Mouse (Mus musculus) cerebellum, postnatal 14 days (tissue): ENCODE results near the gene Ccdc162.

Experiments
- DNase-seq, 2 experiments: peaks; one replicate each; pipeline ENCODE4 v3.0.0; 2021; ENCODE audit warnings: mixed read lengths in 2 of 2

Ccdc162 gene

DNA sequence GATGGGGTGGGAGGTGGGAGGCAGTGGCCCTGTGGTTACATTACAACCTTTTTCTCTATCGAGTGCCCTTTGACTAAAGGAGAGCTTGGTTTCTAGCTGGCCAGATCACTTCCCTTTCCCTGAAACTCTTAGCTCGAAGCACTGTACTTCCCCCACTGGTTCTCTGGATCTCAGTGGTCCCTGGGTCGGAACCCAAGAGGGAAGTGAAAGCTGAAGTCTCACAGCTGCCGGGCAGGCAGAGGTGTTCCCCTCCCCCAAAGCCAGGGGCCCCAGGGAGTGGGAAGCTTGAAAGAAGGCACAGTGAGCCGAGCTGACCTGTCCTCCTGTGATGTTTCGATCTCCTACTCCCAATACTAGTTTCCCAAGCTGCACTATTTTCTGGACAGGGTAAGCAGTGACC lies 143.2 kb downstream of the Ccdc162 start:
- DNase-seq: no peak

DNA sequence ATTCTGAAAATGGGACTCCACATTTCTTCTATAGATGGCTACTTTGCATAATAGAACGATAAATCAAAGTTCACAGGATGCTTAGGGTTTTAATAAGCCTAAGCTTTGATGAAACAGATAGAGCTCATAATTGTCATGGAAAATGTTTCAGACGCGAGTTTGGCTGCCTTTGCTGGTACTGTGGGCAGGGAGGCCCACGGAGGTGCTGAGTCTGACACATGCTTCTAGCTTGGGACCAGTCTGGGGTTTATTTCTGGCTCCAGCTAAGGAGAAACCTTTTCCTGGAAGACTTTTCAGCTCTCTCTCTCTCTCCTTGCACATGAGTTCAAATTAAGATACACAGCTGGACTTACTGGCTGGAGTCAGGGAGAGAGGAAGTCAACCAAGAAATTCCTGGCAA lies 144.2 kb downstream of the Ccdc162 start:
- no peak for DNase-seq

DNA sequence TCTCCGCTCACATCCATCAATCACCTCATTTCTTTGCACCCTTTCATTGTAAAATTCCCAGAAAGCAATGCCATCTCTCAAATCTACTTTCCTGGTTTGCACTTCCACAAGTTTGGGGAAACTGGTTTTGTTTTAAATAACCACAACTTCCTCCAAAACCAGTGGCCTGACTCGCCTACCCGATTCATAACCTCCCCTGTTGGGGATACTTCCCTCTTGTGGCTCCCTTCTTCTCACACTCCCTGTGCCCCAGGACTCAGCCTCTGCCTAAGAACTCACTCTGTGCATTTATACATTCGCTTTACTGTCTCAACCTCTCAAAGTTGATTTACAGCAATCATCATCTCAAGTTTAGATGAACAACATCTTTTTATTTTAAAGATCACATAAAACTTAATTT lies 145.4 kb downstream of the Ccdc162 start:
- no peak for DNase-seq

DNA sequence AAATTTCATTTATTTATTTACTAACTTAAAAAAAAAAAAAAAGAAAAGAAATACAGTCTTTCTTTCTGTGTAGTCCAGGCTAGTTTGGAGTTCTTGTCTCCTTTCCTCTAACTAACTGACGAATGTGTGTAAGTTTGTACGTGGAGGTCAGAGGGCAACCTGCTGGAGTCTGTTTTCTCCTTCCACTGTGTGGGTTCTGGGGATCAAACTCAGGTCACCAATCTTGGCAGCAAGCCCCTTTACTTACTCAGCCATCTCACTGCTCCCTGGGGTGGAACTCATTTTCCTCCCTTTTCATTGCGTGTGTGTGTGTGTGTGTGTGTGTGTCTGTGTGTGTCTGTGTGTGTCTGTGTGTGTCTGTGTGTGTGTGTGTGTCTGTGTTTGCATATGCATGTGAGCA lies 148.1 kb downstream of the Ccdc162 start:
- DNase-seq: no peak

DNA sequence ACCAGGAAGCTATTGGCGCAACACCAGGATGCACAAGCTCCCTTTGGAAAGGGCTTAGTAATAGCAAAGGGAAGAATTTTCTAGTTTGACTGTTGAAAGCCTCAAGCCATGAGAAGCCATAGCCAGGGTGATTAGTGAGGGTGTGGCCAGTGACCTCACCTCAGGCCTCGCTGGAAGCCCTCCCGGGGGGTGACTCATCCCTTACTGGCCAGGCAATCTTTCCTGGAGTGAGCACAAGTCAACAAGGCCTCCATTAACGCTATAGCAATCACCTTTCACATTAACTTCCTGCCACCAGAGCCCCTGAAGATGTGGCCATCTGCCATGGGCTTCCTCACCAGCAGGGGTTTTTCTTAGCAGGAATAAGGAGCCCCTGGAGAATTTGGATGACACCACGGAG lies 151.3 kb downstream of the Ccdc162 start:
- peak in 1 of 2 experiments; percentile 5 for DNase-seq

DNA sequence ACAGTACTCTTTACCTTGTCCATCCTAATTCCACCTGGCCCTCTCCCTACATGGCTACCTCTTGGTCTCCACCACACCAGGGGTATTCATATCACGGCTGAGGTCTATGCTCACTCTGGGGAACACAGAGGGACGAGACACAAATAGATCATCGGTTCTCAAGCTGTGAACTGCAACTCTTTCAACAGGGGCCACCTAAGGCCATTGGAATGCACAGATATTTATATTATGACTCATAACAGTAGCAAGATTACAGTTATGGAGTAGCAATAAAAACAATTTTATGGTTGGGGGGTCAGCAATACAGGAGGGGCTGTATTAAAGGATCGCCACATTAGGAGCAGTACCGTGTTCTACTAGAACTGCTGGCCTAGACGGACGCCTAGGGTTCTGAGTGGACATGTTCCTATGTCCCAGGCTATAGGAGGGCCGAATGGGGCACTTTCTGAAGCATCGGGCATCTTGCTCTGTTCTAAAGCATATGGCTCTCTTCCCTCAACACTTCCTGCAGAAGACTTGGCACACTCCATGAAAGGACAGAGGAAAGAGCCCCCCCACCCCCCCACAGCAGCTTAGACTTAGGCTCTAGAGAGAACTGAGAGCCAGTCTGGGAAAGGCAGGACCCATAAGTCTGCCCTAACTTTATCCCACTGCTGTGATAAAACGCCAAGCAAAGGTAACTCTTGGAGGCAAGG lies 154.6 kb downstream of the Ccdc162 start:
- DNase-seq: no peak

DNA sequence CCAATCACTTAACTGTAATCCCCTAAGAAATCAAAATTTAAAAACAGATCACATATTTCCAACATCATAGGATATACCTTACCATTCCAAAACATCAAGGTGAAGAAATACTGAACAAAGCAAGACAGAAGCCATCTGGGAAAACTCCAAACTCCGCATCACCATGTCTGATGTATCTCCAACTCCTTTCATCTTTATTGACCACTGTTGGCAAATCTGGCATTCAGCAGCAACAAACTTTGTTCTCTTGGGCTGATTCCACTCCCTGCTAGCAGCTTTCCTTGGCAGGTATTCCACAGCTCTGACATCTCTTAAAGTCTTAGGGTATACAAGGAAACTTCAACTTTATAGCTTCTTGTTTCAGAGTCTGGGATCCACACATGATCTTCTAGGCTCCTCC lies 158.0 kb downstream of the Ccdc162 start:
- no peak for DNase-seq

DNA sequence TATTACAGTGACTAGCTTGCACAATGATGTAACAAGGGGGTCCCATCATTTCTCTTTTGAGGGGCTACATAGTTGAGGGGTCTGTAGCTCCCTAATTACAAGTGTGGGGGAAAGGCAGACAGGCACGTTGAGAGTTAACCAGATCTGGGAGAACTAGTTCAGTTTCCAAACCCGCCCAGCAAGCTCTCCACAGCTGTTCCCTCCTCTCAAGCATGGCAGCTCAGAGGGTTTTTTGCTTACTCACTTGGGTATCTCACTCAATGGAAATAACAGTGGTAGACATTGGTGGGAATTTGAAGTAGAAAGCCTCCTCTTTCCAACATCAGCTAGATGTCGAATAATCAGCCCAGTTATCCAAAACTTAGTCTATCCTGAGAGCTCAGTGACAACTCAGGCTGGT lies 161.4 kb downstream of the Ccdc162 start:
- no peak for DNase-seq

DNA sequence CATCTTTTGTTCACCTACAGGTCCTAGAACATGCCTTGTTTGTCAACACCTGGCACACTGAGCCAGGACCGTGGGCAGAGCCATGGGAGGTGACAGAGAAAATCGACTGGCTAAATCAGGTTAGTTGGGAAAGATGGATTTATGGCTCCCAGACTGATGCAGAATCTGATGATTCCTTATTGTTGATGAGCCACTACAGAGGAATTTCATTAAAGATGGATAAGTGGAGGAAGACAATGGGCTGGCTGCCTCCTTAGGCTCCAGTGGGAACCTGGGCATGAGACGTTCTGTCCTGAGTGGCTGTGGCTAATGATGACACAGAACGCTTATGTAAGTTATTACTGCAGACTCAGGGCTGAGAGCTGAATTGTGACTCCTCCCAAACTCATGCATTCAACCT lies 162.7 kb downstream of the Ccdc162 start:
- DNase-seq: no peak

DNA sequence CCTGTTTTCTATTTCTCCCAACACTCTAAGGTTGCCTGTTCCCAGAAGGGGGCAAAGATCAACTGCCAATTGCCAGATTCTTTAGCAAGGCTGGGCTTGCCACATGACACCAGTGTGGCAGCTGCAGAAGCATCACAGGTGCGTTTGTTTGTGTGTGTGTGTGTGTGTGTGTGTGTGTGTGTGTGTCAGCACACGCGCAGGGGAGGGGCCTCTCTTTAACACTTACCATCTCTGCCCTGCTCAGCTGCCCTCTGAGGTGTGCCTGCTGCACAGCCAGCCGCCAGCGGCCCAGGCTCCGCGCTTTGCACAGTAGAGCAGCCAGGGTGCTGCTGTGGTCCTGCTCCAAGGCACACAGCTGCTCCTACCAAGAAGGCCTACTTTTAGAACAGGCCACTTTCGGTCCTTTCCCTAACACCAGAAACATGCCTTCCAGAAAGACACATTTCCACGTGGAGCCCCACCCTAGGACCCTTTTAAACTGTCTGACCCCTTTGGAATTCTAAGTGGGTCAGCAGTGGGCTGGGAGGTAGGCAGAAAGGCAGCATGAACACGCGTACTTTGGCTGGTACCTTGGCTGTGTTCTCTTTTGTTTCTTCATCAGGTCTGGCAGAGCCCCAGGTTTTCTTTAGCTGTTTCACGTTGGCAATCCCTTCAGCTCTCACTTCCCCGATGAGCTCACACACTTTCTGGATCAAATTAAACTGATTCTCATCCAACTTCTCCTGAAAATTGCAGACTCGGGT lies 163.4 kb downstream of the Ccdc162 start:
- peak; percentile 27 to 42 for DNase-seq

DNA sequence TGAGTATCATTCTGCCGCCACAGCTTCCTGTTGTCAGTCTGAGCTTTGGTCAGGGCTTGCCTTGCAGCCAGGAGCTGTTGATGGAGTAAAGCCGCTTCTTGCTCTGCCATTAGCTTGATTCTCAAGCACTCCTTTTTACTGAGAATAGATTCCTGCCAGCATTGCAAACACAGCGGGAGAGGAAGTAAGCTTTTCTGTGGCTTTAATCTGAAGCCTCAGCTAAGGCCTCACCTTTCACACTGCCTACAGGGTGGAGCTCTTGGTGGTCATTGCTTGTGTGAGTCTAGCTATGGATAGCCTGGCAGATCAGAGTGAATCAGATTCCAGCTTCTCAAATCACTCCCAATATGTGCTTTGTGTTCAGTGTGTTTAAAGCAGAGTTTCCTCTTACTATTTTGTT lies 164.1 kb downstream of the Ccdc162 start:
- peak in 1 of 2 experiments; percentile 8 for DNase-seq

DNA sequence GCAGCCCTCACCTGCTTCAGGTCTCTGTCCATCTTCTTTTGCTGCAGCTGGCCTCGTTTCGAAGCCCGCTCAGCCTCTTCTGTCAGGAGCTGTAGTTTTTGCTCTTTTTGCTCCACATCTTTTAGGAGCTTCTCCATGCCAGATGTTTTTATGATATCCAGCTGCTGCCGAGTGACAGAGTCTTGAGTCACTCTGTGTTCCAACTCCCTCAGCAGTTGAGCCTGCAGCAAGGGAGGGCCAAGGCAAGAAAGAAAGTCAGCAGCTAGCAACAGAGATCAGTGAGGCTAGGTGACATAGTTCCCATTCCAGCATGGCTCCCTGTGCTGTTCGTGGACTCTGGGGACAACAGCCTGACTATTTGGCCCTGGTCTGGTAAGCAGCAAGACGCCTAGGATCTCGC lies 165.7 kb downstream of the Ccdc162 start:
- no peak for DNase-seq

DNA sequence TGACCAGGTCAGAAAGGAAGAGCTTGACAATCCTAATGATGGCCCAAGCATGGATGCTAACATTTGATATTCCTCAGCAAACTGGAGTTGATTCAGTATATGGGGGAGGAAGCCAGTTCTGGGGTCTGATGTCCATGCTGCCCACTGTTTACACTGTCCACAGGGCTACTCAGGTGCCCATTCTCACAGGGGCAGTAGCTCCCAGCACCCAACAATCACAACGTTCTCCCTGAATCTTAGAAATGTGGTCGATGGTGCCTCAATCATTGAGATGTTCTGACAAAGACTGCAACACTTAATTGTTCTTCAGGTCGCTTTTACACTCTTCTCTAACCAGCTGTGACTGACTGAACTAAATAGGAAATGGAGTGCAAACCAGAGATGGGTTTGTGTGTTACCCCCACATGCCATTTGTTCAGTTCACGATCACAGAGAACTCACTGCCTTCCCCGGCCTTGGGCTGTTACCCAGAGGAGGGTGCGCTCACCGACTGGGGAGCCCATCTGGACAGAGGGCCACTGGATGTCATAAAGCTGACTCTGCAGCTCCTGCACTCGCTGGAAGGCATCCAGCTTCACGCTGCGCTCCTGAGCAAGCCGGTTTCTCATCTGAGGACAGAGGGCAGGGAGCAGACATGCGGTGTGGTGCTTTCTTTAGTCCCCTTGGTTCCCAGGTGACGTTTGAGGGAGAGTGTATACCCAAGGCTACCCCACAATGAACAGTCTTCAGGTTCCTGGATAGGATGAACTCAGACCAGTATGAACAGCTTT lies 169.9 kb downstream of the Ccdc162 start:
- peak; percentile 35 to 58 for DNase-seq

DNA sequence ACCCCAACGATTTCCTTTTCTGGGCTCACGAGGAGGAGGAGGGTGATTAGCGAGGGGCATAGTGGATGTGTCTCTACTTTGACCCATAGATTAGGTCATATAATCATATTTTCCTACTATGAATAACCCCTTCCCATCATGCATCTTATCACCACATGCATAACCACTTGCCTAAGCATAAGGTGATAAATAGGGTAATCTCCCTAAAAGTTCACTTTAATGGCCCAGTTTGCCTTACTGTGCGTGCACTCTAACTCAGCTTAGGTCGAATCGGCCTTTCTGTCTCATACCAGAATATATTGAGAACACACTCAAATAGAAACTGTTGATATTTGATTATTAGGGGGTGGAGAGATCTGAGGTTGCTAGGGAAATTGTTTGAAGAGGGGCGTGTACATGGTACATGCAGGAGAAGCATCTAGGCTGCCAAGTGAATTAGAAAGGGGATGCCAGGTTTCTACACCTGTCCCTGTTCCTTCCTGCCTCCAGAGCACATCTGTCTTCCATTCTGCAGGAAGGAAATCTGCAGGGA lies 171.1 kb downstream of the Ccdc162 start:
- DNase-seq: no peak

DNA sequence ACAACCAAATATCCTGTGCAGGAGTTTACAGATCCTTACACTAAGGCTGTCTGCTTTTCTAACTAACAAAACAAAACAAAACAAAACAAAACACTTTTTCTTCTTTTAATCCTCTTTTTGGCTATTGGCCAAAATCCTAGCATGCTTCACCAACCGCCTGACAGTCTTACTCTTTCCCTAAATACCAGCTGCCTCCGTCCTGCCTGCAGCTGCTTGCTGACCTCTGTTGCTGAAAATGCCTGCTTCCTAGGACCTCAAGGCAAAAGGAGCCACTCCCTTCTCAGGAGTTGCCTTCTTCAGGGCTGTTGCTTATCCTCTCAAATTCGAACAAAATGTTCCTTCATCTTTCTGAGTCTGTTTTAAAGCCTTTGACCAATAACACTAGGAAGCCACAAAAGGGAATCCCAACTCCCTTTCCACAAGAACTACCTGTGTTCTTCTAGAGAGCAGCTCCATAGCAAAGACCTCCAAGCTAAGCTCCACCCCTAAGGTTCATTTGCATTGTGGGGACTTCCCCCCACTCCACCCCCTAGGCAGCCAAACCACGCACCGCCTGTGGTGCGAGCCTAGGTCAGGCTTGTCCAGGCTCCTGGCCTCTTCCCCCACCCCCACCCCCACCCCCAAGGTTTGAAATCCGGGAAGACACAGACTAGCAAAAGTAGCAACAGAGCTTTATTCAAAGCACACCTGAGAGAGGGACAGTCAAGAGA lies 171.8 kb downstream of the Ccdc162 start:
- no peak for DNase-seq

DNA sequence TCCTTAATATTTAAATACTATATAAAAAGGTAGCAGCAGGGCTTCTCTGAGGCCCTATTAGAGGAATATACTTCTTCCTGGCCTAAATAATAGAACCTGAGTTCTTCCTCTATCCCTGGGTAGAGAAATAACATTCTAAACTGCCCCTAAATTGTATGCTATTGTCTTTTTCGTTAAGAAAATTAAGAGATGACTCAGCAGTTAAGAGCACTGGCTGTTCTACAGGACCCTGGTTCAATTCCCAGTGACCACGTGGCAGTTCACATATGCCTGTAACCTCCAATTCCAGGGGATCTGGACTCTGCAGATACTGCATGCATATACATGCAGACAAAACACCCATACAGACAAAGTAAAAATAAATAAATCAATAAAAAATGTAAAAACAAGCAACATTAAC lies 172.6 kb downstream of the Ccdc162 start:
- no peak for DNase-seq

DNA sequence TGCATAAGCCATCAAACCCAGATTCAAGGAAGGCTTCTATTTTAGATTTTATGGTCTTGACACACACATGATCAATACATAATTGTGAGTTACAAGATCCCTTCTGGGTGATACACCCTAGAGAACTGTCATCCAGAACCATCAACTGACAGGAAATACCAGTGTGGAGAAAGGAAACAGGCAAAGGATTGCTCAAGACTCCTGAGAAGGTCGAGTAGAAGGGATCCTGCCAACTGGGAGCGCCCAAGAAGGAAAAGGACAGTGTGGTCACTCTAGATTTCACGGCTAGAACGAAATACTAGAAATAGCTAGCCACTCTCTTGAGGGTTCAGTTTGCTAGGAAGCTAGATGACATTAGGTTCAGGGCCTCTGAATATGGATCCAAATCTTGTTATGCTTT lies 173.0 kb downstream of the Ccdc162 start:
- DNase-seq: no peak

DNA sequence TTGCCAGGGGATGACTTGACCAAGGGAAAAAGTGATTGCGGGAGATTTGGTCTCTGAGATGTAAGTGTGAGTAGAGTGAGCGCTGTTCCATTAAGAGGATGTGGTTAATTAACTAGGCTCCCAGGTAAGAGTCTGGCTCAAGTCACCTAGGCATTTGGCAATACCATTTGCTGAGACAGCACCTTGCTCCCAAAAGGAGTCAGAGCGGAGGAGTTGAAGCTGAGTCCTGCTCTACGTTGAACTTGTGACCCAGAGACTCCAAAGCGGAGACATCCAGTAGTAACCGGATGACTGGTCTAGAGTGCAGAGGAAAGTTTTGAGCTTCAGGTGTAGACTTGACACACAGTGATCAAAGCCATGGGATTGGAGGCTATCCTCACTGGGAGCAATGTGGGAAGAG lies 174.4 kb downstream of the Ccdc162 start:
- no peak for DNase-seq

DNA sequence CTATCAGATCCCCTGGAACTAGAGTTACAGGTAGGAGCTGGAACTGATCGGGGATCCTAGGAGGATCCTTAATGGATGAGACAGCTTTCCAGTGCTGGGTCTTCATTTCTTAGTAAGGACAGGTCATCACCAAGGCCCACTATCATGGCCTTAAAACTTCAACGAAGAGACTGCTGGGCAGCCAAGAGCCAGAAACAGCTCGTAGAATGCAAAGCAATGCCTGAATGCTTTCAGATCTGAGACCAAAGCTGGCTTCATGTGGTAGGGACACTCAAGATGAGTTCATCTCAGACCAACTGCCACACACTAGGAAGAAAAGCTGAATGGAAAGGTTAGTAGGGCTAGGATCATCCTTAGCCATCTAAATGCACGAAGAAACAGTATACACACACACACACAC lies 177.4 kb downstream of the Ccdc162 start:
- no peak for DNase-seq

DNA sequence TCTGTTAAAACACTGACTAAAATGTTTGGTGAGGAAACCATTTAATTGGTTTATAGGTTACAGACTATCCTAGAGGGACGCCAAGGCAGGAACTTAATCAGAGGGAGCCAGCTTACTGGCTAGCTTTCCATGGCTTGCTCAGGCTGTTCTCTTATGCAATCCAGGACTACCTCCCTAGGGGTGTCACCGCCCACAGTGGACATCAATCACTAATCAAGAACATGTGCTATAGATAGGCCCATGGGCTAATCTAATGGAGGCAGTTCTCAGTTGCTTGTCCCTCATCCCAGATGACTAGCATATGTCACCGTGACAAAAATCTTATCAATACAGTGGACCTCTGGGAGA lies 178.5 kb downstream of the Ccdc162 start:
- DNase-seq: no peak

DNA sequence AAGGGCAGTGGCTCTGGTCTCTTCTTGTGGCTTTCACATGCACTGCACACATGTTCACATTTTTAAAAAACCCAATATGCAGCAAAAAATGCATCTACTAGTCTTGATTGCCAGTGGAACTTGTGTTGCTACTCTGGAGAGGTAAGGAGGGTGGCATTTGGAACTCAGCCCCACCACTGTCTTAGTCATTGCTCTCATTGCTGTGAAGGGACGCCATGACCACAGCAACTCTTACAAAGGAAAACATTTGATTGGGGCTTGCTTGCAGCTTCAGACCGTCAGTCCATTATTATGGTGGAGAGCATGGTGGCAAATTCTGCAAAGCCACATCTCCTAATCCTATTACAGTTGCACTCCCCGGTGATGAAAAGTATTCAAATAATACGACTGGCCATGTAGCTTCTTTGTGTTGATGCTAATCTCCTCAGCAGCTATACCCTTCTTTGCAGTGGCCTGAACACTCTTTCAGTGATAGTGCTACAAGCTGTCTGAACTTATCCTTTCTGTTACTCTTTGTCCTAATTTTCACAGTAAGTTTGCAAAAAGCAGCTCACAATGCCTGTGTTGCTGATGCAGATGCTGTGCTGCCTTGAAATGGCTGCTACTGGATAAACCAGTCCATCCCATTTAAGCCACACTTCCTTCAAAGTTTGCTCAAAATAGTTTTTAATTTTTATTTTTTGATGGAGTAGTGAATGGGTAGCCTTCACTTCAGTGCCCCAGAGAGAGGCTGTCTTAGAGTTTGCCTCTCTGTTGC lies 179.0 kb downstream of the Ccdc162 start:
- DNase-seq: no peak

DNA sequence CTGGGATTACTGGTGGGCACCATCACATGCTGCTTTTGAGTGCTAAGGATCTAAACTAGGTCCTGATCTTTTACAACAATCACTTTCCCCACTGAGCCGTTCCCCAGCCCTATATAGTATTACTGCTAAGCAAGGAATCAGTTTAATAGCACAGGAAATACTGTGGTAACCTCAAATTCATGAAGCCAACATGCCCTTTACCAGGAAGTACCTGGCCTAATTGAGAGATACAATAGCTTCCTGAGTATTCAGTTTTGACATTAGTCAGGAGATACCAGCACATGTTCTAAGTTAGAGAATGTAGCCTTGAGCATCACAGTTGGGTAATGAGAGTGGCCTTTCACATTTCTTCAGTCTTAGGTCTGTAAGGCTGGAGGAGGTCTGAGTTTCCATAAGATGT lies 179.7 kb downstream of the Ccdc162 start:
- DNase-seq: no peak
